Mouse (Mus musculus) heart, postnatal 0 days (tissue): ENCODE data around the gene Map3k4.
A peak's percentile ranks its signal among the peaks of the same experiment; 100 is the strongest.

Experiments used
- CTCF ChIP-seq: IDR thresholded peaks from 2 replicates; pipeline ENCODE4 v1.5.1; 2016; ENCODE audit warnings: antibody characterized with exemption, control low read depth, low read depth
- EP300 ChIP-seq: IDR thresholded peaks from 2 replicates; pipeline ENCODE4 v1.6.1; 2016; ENCODE audit warnings: antibody characterized with exemption, low read depth

DNA sequence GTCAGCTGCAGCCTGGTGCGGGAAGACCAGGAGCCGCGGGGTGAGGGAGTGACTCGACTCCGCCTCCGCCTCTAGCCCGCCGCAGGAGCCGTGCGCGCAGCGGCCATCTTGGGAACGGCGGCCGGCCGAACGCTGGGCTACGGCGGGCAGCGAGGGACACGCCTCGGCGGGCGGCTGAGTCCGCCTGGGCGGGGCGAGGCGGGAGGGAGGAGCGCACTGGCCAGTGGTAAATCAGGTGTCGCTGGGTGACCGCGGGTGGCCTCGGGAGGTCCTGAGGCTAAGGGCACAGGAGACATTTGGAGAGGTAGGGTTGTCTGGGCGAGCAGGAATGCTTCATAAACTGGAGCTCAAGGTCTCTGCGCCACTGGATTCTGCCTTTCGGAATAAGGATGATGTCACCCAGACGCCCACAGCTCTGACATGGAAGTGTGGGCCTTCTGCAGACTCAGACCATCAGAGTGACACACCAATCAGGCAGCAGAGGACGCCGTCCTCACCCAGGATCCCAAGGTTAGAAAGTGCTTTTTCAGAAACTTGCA lies at the start of gene Map3k4:
- TF ChIP-seq CTCF (peak; percentile 37), EP300 (no peak)
